Mouse (Mus musculus): ENCODE results near the gene Dmrt2. TPM values are rescaled to one million over a fixed set of nuclear protein-coding genes. Genes with fewer than 3 reads are reported as not detected.

The Dmrt2 gene
- polyA plus RNA-seq, 1 experiment: not detected

DNA sequence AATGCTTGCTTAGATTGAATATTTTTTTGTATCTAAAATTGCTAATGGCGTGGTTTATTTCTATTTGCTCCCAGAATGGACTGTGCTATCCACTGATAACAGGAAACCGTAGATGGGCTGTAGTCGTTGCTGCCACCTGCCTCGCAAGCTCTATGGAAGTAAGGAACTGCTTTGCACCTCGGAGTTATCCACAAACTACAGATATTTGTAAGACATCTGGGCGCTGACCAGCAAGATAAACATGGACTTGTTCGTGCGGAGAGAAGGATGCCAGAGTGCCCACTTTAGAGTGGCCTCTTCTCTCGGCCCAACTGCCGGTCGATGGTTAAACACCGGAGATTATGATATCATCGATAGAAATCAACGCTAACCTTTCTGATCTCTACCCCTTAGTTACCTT, 530 bp upstream of the Dmrt2 start:
- 5% methylated on average over 14 of the region's 14 CpGs for WGBS
- no peak overlapping the region for H3K4me3 ChIP-seq (replicated peaks; ENCODE audit: control insufficient read depth, low read depth, low read length)

DNA sequence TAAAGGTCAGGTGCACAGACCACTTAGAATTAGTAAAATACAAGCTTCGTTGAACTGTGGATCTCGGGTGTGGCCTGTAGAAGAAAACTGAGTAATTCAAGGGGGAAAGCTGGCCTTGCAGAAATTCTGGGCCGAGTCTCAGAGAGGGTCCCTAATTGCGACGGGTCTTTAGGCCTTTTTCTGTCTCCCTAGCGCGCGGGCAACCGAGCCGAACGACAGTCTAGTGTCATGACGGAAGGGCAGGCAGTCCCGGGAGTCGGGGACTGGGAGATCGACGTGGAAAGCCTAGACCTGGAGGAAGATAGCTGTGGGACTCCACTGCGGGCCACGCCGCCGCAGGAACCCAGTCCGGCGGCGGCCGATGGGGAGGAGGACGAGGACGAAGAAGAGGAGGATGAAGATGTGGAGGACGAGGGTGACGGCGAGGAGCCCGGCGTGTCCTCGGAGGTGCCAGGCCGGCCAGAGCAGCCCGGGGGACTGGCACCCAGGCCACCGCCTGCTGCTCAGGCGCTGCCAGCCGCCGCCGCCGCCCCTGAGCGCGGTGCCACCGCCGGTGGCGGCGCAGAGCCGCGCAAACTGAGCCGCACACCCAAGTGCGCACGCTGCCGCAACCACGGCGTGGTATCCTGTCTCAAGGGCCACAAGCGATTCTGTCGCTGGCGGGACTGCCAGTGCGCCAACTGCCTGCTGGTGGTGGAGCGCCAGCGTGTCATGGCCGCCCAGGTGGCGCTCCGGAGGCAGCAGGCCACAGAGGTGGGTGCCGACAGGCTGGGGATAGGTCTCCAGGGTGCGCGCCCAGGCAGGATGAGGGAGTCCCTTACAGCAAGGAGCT, 1.2 kb downstream of the Dmrt2 start:
- 1% methylated on average over 66 of the region's 66 CpGs for WGBS
- no peak overlapping the region for H3K4me3 ChIP-seq (replicated peaks; ENCODE audit: control insufficient read depth, low read depth, low read length)
- no peaks in the 10 kb centered on the region; the same call in 1 of the 2 replicates for H3K4me1 ChIP-seq (ENCODE audit: control insufficient read depth, insufficient read depth, low read length)
- no peak overlapping the region for H3K27ac ChIP-seq (ENCODE audit: control insufficient read depth, insufficient read depth, low read depth, low read length, poor library complexity)
- TF ChIP-seq CTCF (IDR thresholded peaks at IDR 0.05; ENCODE audit: control insufficient read depth, insufficient read depth, low read length): no peak

More for the DNA sequence above, 530 bp upstream of the Dmrt2 start:
- Histone ChIP-seq H3K27ac (ENCODE audit: control insufficient read depth, insufficient read depth, low read depth, low read length, poor library complexity) (no peak overlapping the region), H3K4me1 (ENCODE audit: control insufficient read depth, insufficient read depth, low read length) (no peaks in the 10 kb centered on the region; the same call in 1 of the 2 replicates)
- TF ChIP-seq CTCF (IDR thresholded peaks at IDR 0.05; ENCODE audit: control insufficient read depth, insufficient read depth, low read length) (no peak), POLR2A (IDR thresholded peaks at IDR 0.05; ENCODE audit: borderline replicate concordance, control insufficient read depth, low read depth, low read length) (no peak)

DNA sequence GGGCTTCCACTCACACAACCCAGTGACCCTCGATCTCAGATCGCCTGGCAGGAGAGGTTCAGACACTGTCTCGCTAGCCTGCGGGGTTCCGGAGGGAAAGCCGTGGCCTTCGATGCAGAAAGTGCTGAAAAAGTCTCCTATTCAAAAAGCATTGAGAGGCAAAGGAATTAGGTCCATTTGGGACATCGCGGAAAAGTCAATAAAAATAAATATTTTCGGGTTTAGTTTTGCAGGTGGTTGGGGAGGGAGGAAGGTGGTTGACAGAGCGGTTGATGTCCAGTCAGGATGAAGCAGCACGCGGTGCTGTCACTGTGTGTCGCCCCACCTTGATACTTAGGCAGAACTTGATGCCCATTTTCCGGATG, 1.8 kb downstream of the Dmrt2 start:
- Histone ChIP-seq H3K27ac (ENCODE audit: control insufficient read depth, insufficient read depth, low read depth, low read length, poor library complexity) (no peak overlapping the region), H3K4me1 (ENCODE audit: control insufficient read depth, insufficient read depth, low read length) (no peaks in the 10 kb centered on the region; the same call in 1 of the 2 replicates), H3K4me3 (replicated peaks; ENCODE audit: control insufficient read depth, low read depth, low read length) (no peak overlapping the region)
- 5% methylated on average over 15 of the region's 15 CpGs for WGBS
- no peak for TF ChIP-seq POLR2A (IDR thresholded peaks at IDR 0.05; ENCODE audit: borderline replicate concordance, control insufficient read depth, low read depth, low read length)
- TF ChIP-seq CTCF (IDR thresholded peaks at IDR 0.05; ENCODE audit: control insufficient read depth, insufficient read depth, low read length): no peak

DNA sequence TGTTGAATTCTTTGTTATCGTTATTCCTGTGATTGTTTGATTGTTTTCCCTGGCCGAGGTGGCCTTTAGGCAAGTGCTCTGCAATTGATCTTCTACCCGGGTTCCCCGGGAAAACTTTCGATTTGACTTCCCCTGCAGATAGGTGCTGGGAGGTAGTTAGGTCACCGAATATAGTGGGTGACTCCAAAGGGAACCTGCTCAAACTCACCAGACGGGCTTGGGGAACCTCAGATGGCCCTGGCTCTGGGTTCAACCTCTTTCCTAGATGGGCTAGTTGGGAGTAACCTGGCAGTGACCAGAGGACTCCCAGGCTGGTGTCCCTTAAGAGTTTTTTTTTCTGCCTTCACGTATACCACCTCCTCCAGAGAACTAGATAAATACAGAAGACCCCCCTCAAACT, 2.5 kb downstream of the Dmrt2 start:
- no peak for TF ChIP-seq CTCF (IDR thresholded peaks at IDR 0.05; ENCODE audit: control insufficient read depth, insufficient read depth, low read length)
- no peak for TF ChIP-seq POLR2A (IDR thresholded peaks at IDR 0.05; ENCODE audit: borderline replicate concordance, control insufficient read depth, low read depth, low read length)
- Histone ChIP-seq H3K27ac (ENCODE audit: control insufficient read depth, insufficient read depth, low read depth, low read length, poor library complexity) (no peak overlapping the region), H3K4me3 (replicated peaks; ENCODE audit: control insufficient read depth, low read depth, low read length) (no peak overlapping the region), H3K4me1 (ENCODE audit: control insufficient read depth, insufficient read depth, low read length) (no peaks in the 10 kb centered on the region; the same call in 1 of the 2 replicates)
- 2% methylated on average over 8 of the region's 8 CpGs for WGBS

DNA sequence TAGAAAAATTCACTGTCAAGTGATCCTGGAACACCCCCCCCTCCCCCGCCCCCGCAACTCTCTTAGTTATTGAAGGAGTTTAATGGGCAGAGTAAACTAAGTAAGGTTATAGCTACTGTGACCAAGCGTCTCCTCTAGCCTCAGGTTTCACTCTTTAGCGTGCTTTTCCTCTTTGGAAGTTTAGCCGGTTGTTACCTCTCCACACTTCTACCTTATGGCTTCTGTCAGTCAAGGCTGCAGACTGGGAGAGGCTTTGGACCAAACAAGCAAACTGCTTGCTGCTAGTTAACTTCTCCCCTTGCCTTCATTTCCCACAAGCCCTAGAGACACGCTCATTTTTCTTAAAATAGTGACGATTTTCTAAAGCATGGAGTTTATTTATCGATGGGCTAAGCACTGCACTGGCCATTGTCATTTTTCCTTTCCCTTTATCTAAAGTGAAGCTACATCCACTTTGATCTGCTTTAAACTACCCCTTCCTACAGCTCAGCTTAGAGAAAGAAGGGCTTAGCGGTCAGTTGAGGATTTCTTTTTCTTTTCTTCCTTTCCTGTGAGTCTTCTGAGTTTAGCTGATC, 3.7 kb downstream of the Dmrt2 start:
- TF ChIP-seq POLR2A (IDR thresholded peaks at IDR 0.05; ENCODE audit: borderline replicate concordance, control insufficient read depth, low read depth, low read length) (no peak), CTCF (IDR thresholded peaks at IDR 0.05; ENCODE audit: control insufficient read depth, insufficient read depth, low read length) (no peak)
- H3K4me3 ChIP-seq (replicated peaks; ENCODE audit: control insufficient read depth, low read depth, low read length): no peak overlapping the region
- 13% methylated on average over 9 of the region's 9 CpGs for WGBS
- H3K27ac ChIP-seq (ENCODE audit: control insufficient read depth, insufficient read depth, low read depth, low read length, poor library complexity): no peak overlapping the region
- H3K4me1 ChIP-seq (ENCODE audit: control insufficient read depth, insufficient read depth, low read length): no peaks in the 10 kb centered on the region; the same call in 1 of the 2 replicates

DNA sequence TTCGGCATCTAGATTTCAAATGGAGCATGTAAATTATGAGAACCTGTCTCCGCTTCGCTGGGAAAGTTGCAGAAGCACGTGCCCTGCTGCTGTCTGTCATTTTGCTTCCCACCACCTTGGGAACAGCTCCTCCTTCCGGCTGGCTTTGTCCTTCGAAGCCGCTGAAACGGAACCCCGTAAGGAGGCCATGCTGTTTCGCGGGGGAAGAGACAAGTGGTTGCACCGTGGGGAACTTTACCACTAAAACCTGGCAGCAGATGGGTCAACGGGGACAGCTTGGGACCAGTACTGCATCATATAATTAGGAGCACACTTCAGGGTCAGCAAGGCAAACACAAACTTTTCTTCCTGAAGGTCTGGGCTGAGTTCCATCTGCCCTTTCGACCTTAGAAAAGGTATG, 26.6 kb downstream of the Dmrt2 start:
- Histone ChIP-seq H3K4me3 (replicated peaks; ENCODE audit: control insufficient read depth, low read depth, low read length) (no peak overlapping the region), H3K27ac (ENCODE audit: control insufficient read depth, insufficient read depth, low read depth, low read length, poor library complexity) (no peak overlapping the region), H3K4me1 (ENCODE audit: control insufficient read depth, insufficient read depth, low read length) (no peaks in the 10 kb centered on the region)
- TF ChIP-seq POLR2A (IDR thresholded peaks at IDR 0.05; ENCODE audit: borderline replicate concordance, control insufficient read depth, low read depth, low read length) (no peak), CTCF (IDR thresholded peaks at IDR 0.05; ENCODE audit: control insufficient read depth, insufficient read depth, low read length) (no peak)
- 73% methylated on average over 14 of the region's 14 CpGs for WGBS

DNA sequence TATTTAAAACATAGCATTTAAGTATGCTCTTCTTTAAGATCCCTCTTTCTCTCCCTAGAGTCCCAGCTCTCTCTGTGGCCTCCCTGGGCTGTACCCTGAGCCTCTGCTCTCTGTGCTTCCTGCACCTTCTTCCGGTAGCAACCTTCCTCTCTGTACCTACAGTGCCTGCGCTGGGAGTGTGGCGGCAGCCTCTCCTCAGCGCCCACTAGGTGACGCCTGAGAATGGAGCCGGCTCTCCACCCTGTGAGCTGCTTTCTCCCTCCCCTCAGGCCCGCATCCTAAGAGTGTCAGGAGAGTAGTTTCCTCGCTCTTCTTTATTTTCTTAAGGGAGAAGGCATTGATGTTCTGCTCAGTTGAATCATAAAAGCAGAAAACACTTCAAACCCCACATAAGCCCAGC, 41.2 kb downstream of the Dmrt2 start:
- no peak overlapping the region for H3K27ac ChIP-seq (ENCODE audit: control insufficient read depth, insufficient read depth, low read depth, low read length, poor library complexity)
- WGBS: 3% methylated on average over 8 of the region's 8 CpGs
- H3K4me3 ChIP-seq (replicated peaks; ENCODE audit: control insufficient read depth, low read depth, low read length): no peak overlapping the region
- TF ChIP-seq POLR2A (IDR thresholded peaks at IDR 0.05; ENCODE audit: borderline replicate concordance, control insufficient read depth, low read depth, low read length) (no peak), CTCF (IDR thresholded peaks at IDR 0.05; ENCODE audit: control insufficient read depth, insufficient read depth, low read length) (no peak)
- no peaks in the 10 kb centered on the region for H3K4me1 ChIP-seq (ENCODE audit: control insufficient read depth, insufficient read depth, low read length)

DNA sequence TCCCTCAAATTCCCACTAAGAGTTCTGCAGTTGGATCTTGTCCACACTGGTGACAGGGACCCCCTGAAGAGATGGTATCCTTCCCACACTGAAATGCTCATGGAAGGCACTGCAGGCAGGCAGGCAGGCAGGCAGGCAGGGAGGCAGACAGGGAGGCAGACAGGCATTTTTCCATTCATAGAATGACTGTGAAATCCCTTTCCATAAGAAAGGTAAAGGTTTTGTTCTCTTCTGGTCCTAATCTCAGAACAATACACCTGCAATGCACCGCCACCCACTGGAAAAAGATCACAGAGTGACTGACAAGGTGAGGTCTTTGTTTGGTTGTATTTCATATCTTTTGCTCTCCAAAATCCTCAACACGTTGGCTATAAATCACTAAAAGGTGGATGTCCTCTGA, 42.7 kb downstream of the Dmrt2 start:
- Histone ChIP-seq H3K4me1 (ENCODE audit: control insufficient read depth, insufficient read depth, low read length) (no peaks in the 10 kb centered on the region), H3K27ac (ENCODE audit: control insufficient read depth, insufficient read depth, low read depth, low read length, poor library complexity) (no peak overlapping the region), H3K4me3 (replicated peaks; ENCODE audit: control insufficient read depth, low read depth, low read length) (no peak overlapping the region)
- no peak for TF ChIP-seq POLR2A (IDR thresholded peaks at IDR 0.05; ENCODE audit: borderline replicate concordance, control insufficient read depth, low read depth, low read length)
- TF ChIP-seq CTCF (IDR thresholded peaks at IDR 0.05; ENCODE audit: control insufficient read depth, insufficient read depth, low read length): no peak
- WGBS: 58% methylated on average over 2 of the region's 2 CpGs

Measured in bone marrow, adult 2 months (tissue).